15 mouse cellular contexts compared by ENCODE assay signal in the genomic region with DNA sequence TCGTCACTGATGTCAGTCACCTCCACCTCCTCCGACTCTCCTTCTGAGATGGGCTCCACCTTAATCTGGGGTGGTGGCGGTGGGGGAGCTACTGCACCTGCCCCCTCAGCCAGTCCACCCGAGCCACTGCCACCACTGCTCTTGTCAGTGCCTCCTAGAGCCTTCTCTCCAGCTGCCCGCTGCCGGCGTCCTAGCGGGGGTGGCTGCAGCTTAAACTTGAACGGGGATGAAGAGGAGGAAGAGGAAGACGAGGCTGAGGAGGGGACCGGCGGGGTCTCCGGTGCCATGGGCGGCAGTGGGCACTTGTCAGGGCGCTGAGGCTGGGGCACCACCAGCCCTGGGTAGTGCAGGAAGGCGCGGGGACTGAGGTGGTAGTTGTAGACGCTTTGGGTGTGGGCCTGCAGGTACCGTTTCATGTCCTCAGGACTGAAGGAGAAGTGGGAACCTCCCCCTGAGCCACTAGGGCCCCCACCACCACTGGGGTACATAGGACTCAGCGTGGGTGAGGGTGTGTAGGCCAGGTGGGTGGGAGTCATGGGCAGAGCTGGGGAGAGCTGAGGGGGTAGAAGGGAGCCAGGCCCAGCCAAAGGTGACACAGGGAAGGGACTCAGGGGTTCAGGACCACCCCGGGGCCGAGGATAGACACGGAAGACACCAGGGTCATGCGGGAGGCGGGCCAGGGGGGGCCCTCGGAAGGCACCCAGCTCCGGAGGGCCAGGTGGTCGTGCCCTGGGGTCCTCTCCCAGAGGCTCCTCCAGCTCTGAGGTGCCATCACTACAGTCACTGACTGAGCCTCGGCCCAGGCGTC. TPM values are rescaled to one million over a fixed set of nuclear protein-coding genes. Genes with fewer than 3 reads are reported as not detected.
A peak's percentile ranks its signal among the peaks of the same experiment; 100 is the strongest.
DNase-seq lines count a peak whose midpoint lies in the region; ATAC-seq and TF ChIP-seq lines count a peak whose summit lies in the region.
"Had no signal": no experiment of that assay in that cellular context is flagged by ENCODE, and none has a peak within 500 bp of the region (broad histone marks: within the 10 kb centered on the region; RNA-seq: fewer than 3 reads in every experiment).

No protein-coding gene starts in this region.

- 86% methylated on average over 30 of the region's 30 CpGs for WGBS in heart, embryonic 14.5 days
- 82% methylated on average over 30 of the region's 30 CpGs for WGBS in lung, embryonic 14.5 days
- WGBS in embryonic facial prominence, embryonic 13.5 days, result 89% methylated on average over 30 of the region's 30 CpGs
- WGBS in limb, embryonic 15.5 days, result 83% methylated on average over 30 of the region's 30 CpGs
- 88% methylated on average over 30 of the region's 30 CpGs for WGBS in cerebellum, adult 2 months

- H3K9me3 ChIP-seq in heart, embryonic 14.5 days (ENCODE audit: control insufficient read depth, low read length), result no peaks in the 10 kb centered on the region
- H3K9me3 ChIP-seq in lung, embryonic 14.5 days (ENCODE audit: low read depth, low read length), result no peaks in the 10 kb centered on the region
- H3K9me3 ChIP-seq in embryonic facial prominence, embryonic 13.5 days, result no peaks in the 10 kb centered on the region
- H3K9me3 ChIP-seq in limb, embryonic 15.5 days, result no peaks in the 10 kb centered on the region
- H3K9me3 ChIP-seq: hindbrain, embryonic 12.5 days had no signal

- no peak for TF ChIP-seq POLR2A in cerebellum, adult 2 months (IDR thresholded peaks at IDR 0.05; ENCODE audit: borderline replicate concordance, insufficient read depth, low read length)

- TF ChIP-seq CTCF in lung, embryonic 14.5 days (IDR thresholded peaks at IDR 0.05; ENCODE audit: low read depth), result no peak
- no peak for TF ChIP-seq CTCF in cerebellum, adult 2 months (IDR thresholded peaks at IDR 0.05; ENCODE audit: borderline replicate concordance, insufficient read depth, low read depth, low read length)

- H3K27ac ChIP-seq in heart, embryonic 14.5 days (replicated peaks in 1 of 2; ENCODE audit: control insufficient read depth in 1 of 2, insufficient read depth in 1 of 2, low read depth in 2 of 2, low read length in 2 of 2), result peak overlapping the region in 1 of 2 experiments; percentile 98; a peak in 1 of 4 replicates
- no peak overlapping the region; the same call in 1 of the 2 replicates for H3K27ac ChIP-seq in lung, embryonic 14.5 days (ENCODE audit: low read depth)
- peak overlapping the region; percentile 99; the same call in 1 of the 2 replicates for H3K27ac ChIP-seq in embryonic facial prominence, embryonic 13.5 days
- H3K27ac ChIP-seq in limb, embryonic 15.5 days, result peak overlapping the region; percentile 99
- H3K27ac ChIP-seq in cerebellum, adult 2 months (ENCODE audit: insufficient read depth, low read length), result no peak overlapping the region

- H3K4me1 ChIP-seq in heart, embryonic 14.5 days (ENCODE audit: control insufficient read depth in 2 of 2, insufficient read depth in 2 of 2, low read length in 2 of 2), result peaks cover 24 to 47% of the 10 kb centered on the region in 2 experiments
- peaks cover 20% of the 10 kb centered on the region for H3K4me1 ChIP-seq in lung, embryonic 14.5 days (ENCODE audit: insufficient read depth)
- peaks cover 53% of the 10 kb centered on the region for H3K4me1 ChIP-seq in embryonic facial prominence, embryonic 13.5 days
- peaks cover 64% of the 10 kb centered on the region for H3K4me1 ChIP-seq in limb, embryonic 15.5 days
- peaks cover 15% of the 10 kb centered on the region; the same call in 1 of the 2 replicates for H3K4me1 ChIP-seq in cerebellum, adult 2 months (ENCODE audit: control insufficient read depth, insufficient read depth, low read length)

- peak overlapping the region; percentile 34; the same call in 1 of the 2 replicates for H3K9ac ChIP-seq in heart, embryonic 14.5 days (ENCODE audit: low read length)
- H3K9ac ChIP-seq in lung, embryonic 14.5 days, result no peak overlapping the region
- H3K9ac ChIP-seq in embryonic facial prominence, embryonic 13.5 days, result peak overlapping the region; percentile 27; the same call in 1 of the 2 replicates
- no peak overlapping the region for H3K9ac ChIP-seq in limb, embryonic 15.5 days
- H3K9ac ChIP-seq: hindbrain, embryonic 12.5 days had no signal

- peak overlapping the region; percentile 97; the same call in 1 of the 2 replicates for H3K4me2 ChIP-seq in heart, embryonic 14.5 days (ENCODE audit: low read length)
- H3K4me2 ChIP-seq in lung, embryonic 14.5 days, result no peak overlapping the region
- no peak overlapping the region for H3K4me2 ChIP-seq in embryonic facial prominence, embryonic 13.5 days
- H3K4me2 ChIP-seq in limb, embryonic 15.5 days, result no peak overlapping the region
- H3K4me2 ChIP-seq: hindbrain, embryonic 12.5 days had no signal

- no peak for DNase-seq in heart, adult 18-20 months
- no peak for DNase-seq in lung, embryonic 14.5 days
- no peak for DNase-seq in lung, postnatal 36 days
- DNase-seq in cerebellum, adult 2 months, result no peak
- DNase-seq: adrenal gland, postnatal 14 days; liver; retina, postnatal 1 day; spleen, adult 18-20 months had no signal

- H3K27me3 ChIP-seq in heart, embryonic 14.5 days (ENCODE audit: control insufficient read depth, insufficient read depth, low read length), result no peaks in the 10 kb centered on the region
- no peaks in the 10 kb centered on the region for H3K27me3 ChIP-seq in lung, embryonic 14.5 days (ENCODE audit: insufficient read depth, low read length)
- H3K27me3 ChIP-seq in embryonic facial prominence, embryonic 13.5 days, result no peaks in the 10 kb centered on the region
- no peaks in the 10 kb centered on the region for H3K27me3 ChIP-seq in limb, embryonic 15.5 days
- no peaks in the 10 kb centered on the region for H3K27me3 ChIP-seq in cerebellum, adult 2 months (ENCODE audit: control insufficient read depth, insufficient read depth, low read length)
- H3K27me3 ChIP-seq: CH12.LX; hindbrain, embryonic 12.5 days had no signal

- no peak overlapping the region for H3K4me3 ChIP-seq in heart, embryonic 14.5 days (ENCODE audit: control insufficient read depth in 1 of 2, insufficient read depth in 1 of 2, low read depth in 1 of 2, low read length in 2 of 2)
- 0 out of 2 replicates have a peak overlapping the region, but pooled peaks have one; percentile 2 for H3K4me3 ChIP-seq in lung, embryonic 14.5 days (ENCODE audit: low read depth, low read length)
- H3K4me3 ChIP-seq in embryonic facial prominence, embryonic 13.5 days, result no peak overlapping the region; the same call in 1 of the 2 replicates
- no peak overlapping the region for H3K4me3 ChIP-seq in limb, embryonic 15.5 days
- H3K4me3 ChIP-seq in cerebellum, adult 2 months (replicated peaks; ENCODE audit: insufficient read depth, low read depth, low read length), result no peak overlapping the region
- H3K4me3 ChIP-seq: erythroblast, embryonic 14.5 days; hindbrain, embryonic 12.5 days had no signal

- H3K36me3 ChIP-seq in heart, embryonic 14.5 days (ENCODE audit: control insufficient read depth, insufficient read depth, low read length), result peaks cover 57% of the 10 kb centered on the region
- peaks cover 45% of the 10 kb centered on the region for H3K36me3 ChIP-seq in lung, embryonic 14.5 days (ENCODE audit: insufficient read depth)
- H3K36me3 ChIP-seq in embryonic facial prominence, embryonic 13.5 days, result peaks cover 54% of the 10 kb centered on the region
- peaks cover 44% of the 10 kb centered on the region for H3K36me3 ChIP-seq in limb, embryonic 15.5 days

- no peak for ATAC-seq in heart, embryonic 14.5 days (ENCODE audit: insufficient number of reproducible peaks, insufficient read depth, low FRiP score, low read depth)
- ATAC-seq in lung, embryonic 14.5 days (ENCODE audit: insufficient read depth), result no peak
- no peak for ATAC-seq in embryonic facial prominence, embryonic 13.5 days (ENCODE audit: insufficient number of reproducible peaks, insufficient read depth, low FRiP score, low TSS enrichment, low read depth)
- ATAC-seq in limb, embryonic 15.5 days (ENCODE audit: insufficient number of reproducible peaks, low FRiP score, low TSS enrichment, low read depth), result no peak
- ATAC-seq: lung, postnatal 0 days had no signal

RNA-seq across cellular contexts. Expression of a gene that starts 5.8 kb away (rescaled TPM):
- polyA plus RNA-seq in heart, embryonic 14.5 days (2014; fragmentation: Nextera tagmentation; extraction: Ambion mirVana), result 14.4 and 17.4 TPM in 2 replicates
- 10 to 100 TPM; 15.8 to 16.9 TPM for total RNA-seq in heart, adult 18-20 months (2021)
- polyA plus RNA-seq in lung, embryonic 14.5 days (2014; fragmentation: Nextera tagmentation; extraction: Ambion mirVana), result 24.5 and 26.6 TPM in 2 replicates
- 22.2 and 25.3 TPM in 2 replicates for polyA plus RNA-seq in embryonic facial prominence, embryonic 13.5 days (2015; fragmentation: Nextera tagmentation; extraction: Ambion mirVana)
- 20.8 and 24.4 TPM in 2 replicates for polyA plus RNA-seq in limb, embryonic 15.5 days (2015; fragmentation: Nextera tagmentation; extraction: Ambion mirVana)
- polyA plus RNA-seq in cerebellum, adult 2 months (2012; rRNA removed), result 14.3 and 14.8 TPM in 2 replicates

RNA-seq across cellular contexts. Expression of a gene that starts 7.1 kb away (rescaled TPM):
- 10.0 and 12.2 TPM in 2 replicates for polyA plus RNA-seq in heart, embryonic 14.5 days (2014; fragmentation: Nextera tagmentation; extraction: Ambion mirVana)
- 10 to 100 TPM; 61.4 to 68.5 TPM for total RNA-seq in heart, adult 18-20 months (2021)
- polyA plus RNA-seq in lung, embryonic 14.5 days (2014; fragmentation: Nextera tagmentation; extraction: Ambion mirVana), result 14.6 and 14.9 TPM in 2 replicates
- 11.4 and 14.4 TPM in 2 replicates for polyA plus RNA-seq in embryonic facial prominence, embryonic 13.5 days (2015; fragmentation: Nextera tagmentation; extraction: Ambion mirVana)
- 8.2 and 10.0 TPM in 2 replicates for polyA plus RNA-seq in limb, embryonic 15.5 days (2015; fragmentation: Nextera tagmentation; extraction: Ambion mirVana)
- polyA plus RNA-seq in cerebellum, adult 2 months (2012; rRNA removed), result 226 and 230 TPM in 2 replicates

RNA-seq across cellular contexts. Expression of a gene that starts 22.7 kb away (rescaled TPM):
- 25.4 and 28.4 TPM in 2 replicates for polyA plus RNA-seq in heart, embryonic 14.5 days (2014; fragmentation: Nextera tagmentation; extraction: Ambion mirVana)
- 10 to 100 TPM; 45.1 to 63.1 TPM for total RNA-seq in heart, adult 18-20 months (2021)
- polyA plus RNA-seq in lung, embryonic 14.5 days (2014; fragmentation: Nextera tagmentation; extraction: Ambion mirVana), result 31.1 and 39.1 TPM in 2 replicates
- 46.2 and 47.4 TPM in 2 replicates for polyA plus RNA-seq in embryonic facial prominence, embryonic 13.5 days (2015; fragmentation: Nextera tagmentation; extraction: Ambion mirVana)
- polyA plus RNA-seq in limb, embryonic 15.5 days (2015; fragmentation: Nextera tagmentation; extraction: Ambion mirVana), result 40.3 and 42.5 TPM in 2 replicates
- polyA plus RNA-seq in cerebellum, adult 2 months (2012; rRNA removed), result 121 and 124 TPM in 2 replicates

RNA-seq across cellular contexts. Expression of a gene that starts 23.5 kb away (rescaled TPM):
- 2.3 and 2.4 TPM in 2 replicates for polyA plus RNA-seq in heart, embryonic 14.5 days (2014; fragmentation: Nextera tagmentation; extraction: Ambion mirVana)
- total RNA-seq in heart, adult 18-20 months (2021), result 1 to 10 TPM; 6.3 to 7.4 TPM
- 3.5 and 3.8 TPM in 2 replicates for polyA plus RNA-seq in lung, embryonic 14.5 days (2014; fragmentation: Nextera tagmentation; extraction: Ambion mirVana)
- polyA plus RNA-seq in embryonic facial prominence, embryonic 13.5 days (2015; fragmentation: Nextera tagmentation; extraction: Ambion mirVana), result 2.9 and 3.4 TPM in 2 replicates
- 2.7 and 2.8 TPM in 2 replicates for polyA plus RNA-seq in limb, embryonic 15.5 days (2015; fragmentation: Nextera tagmentation; extraction: Ambion mirVana)
- polyA plus RNA-seq in cerebellum, adult 2 months (2012; rRNA removed), result 9.2 and 10.9 TPM in 2 replicates

RNA-seq across cellular contexts. Expression of a gene that starts 24.4 kb away (rescaled TPM):
- 4.8 and 5.7 TPM in 2 replicates for polyA plus RNA-seq in heart, embryonic 14.5 days (2014; fragmentation: Nextera tagmentation; extraction: Ambion mirVana)
- 10 to 100 TPM; 19.6 to 19.9 TPM for total RNA-seq in heart, adult 18-20 months (2021)
- 5.2 and 6.7 TPM in 2 replicates for polyA plus RNA-seq in lung, embryonic 14.5 days (2014; fragmentation: Nextera tagmentation; extraction: Ambion mirVana)
- 8.7 and 9.9 TPM in 2 replicates for polyA plus RNA-seq in embryonic facial prominence, embryonic 13.5 days (2015; fragmentation: Nextera tagmentation; extraction: Ambion mirVana)
- 12.2 and 13.6 TPM in 2 replicates for polyA plus RNA-seq in limb, embryonic 15.5 days (2015; fragmentation: Nextera tagmentation; extraction: Ambion mirVana)
- 29.0 and 29.6 TPM in 2 replicates for polyA plus RNA-seq in cerebellum, adult 2 months (2012; rRNA removed)

Comparison
In these comparisons a context has a peak if more than half of its experiments do, and no peak if none do; other contexts are left out.
1. H3K27ac ChIP-seq: peak in embryonic facial prominence, embryonic 13.5 days (single experiment) and limb, embryonic 15.5 days (single experiment); none in lung, embryonic 14.5 days (single experiment) and cerebellum, adult 2 months (single experiment).
2. H3K9ac ChIP-seq: peak in heart, embryonic 14.5 days (single experiment) and embryonic facial prominence, embryonic 13.5 days (single experiment); none in lung, embryonic 14.5 days (single experiment) and limb, embryonic 15.5 days (single experiment).
3. RNA of a gene that starts 7.1 kb away (polyA plus RNA-seq): 226 to 230 TPM in cerebellum, adult 2 months; 14.6 to 14.9 TPM in lung, embryonic 14.5 days, 11.4 to 14.4 TPM in embryonic facial prominence, embryonic 13.5 days, 10.0 to 12.2 TPM in heart, embryonic 14.5 days and 8.2 to 10.0 TPM in limb, embryonic 15.5 days; every median in the first group is over 10 times any median in the second.